Comparison of ENCODE assay signal across 11 mouse cellular contexts in genomic region chr15:94776119-94777069, GRCm38 (mm10).
DNase-seq lines count a peak whose midpoint lies in the region; ATAC-seq and TF ChIP-seq lines count a peak whose summit lies in the region.
"Had no signal": no experiment of that assay in that cellular context is flagged by ENCODE, and none has a peak within 500 bp of the region (broad histone marks: within the 10 kb centered on the region; RNA-seq: fewer than 3 reads in every experiment).

No protein-coding gene starts in this region.

- no peak for ATAC-seq in cerebellum, adult (ENCODE audit: insufficient number of reproducible peaks, low FRiP score, low TSS enrichment)
- peak; percentile 58; the same call in 1 of the 2 replicates for ATAC-seq in forebrain, embryonic 15.5 days (replicated peaks)
- ATAC-seq in limb, embryonic 13.5 days (ENCODE audit: low FRiP score, low read depth) = peak; percentile 61; the same call in 1 of the 2 replicates
- ATAC-seq in intestine, postnatal 0 days = no peak

- H3K4me3 ChIP-seq in cerebellum, adult 2 months (replicated peaks; ENCODE audit: insufficient read depth, low read depth, low read length) = peak overlapping the region; percentile 10
- H3K4me3 ChIP-seq in forebrain, embryonic 15.5 days = no peak overlapping the region
- no peak overlapping the region for H3K4me3 ChIP-seq in limb, embryonic 13.5 days
- H3K4me3 ChIP-seq in intestine, postnatal 0 days (ENCODE audit: low read depth, low read length) = no peak overlapping the region

- H3K4me2 ChIP-seq in forebrain, embryonic 15.5 days (replicated peaks) = no peak overlapping the region
- H3K4me2 ChIP-seq in limb, embryonic 13.5 days (replicated peaks) = peak overlapping the region; percentile 46
- H3K4me2 ChIP-seq in intestine, postnatal 0 days (replicated peaks; ENCODE audit: low read depth) = no peak overlapping the region

- DNase-seq in cerebellum, adult 2 months = no peak
- DNase-seq in brain, embryonic 14.5 days (ENCODE audit: low read depth) = peak; percentile 53
- DNase-seq in gastrocnemius, adult 8-10 months (ENCODE audit: low spot score in 2 of 2) = no peak
- DNase-seq in urinary bladder, postnatal 10 days (ENCODE audit: low spot score) = no peak
- DNase-seq: cerebellum, postnatal 36 days; gastrocnemius, postnatal 25 days had no signal

- H3K4me1 ChIP-seq in cerebellum, adult 2 months (ENCODE audit: control insufficient read depth, insufficient read depth, low read length) = peaks cover 4% of the 10 kb centered on the region; the same call in 1 of the 2 replicates
- peaks cover 8% of the 10 kb centered on the region; the same call in 1 of the 2 replicates for H3K4me1 ChIP-seq in forebrain, embryonic 15.5 days
- peaks cover 7% of the 10 kb centered on the region for H3K4me1 ChIP-seq in limb, embryonic 13.5 days
- H3K4me1 ChIP-seq in intestine, postnatal 0 days (replicated peaks; ENCODE audit: control insufficient read depth, insufficient read depth, low read length) = no peaks in the 10 kb centered on the region

- 49% methylated on average over 17 of the region's 17 CpGs for WGBS in cerebellum, adult 2 months
- WGBS in forebrain, embryonic 15.5 days = 55% methylated on average over 17 of the region's 17 CpGs
- WGBS in limb, embryonic 13.5 days = 37% methylated on average over 17 of the region's 17 CpGs
- 70% methylated on average over 17 of the region's 17 CpGs for WGBS in intestine, postnatal 0 days

- H3K36me3 ChIP-seq in forebrain, embryonic 15.5 days = no peaks in the 10 kb centered on the region
- no peaks in the 10 kb centered on the region for H3K36me3 ChIP-seq in limb, embryonic 13.5 days
- no peaks in the 10 kb centered on the region for H3K36me3 ChIP-seq in intestine, postnatal 0 days (ENCODE audit: control insufficient read depth, insufficient read depth)
- H3K36me3 ChIP-seq: G1E had no signal

- no peak for TF ChIP-seq POLR2A in cerebellum, adult 2 months (IDR thresholded peaks at IDR 0.05; ENCODE audit: borderline replicate concordance, insufficient read depth, low read length)
- TF ChIP-seq POLR2A in brain, embryonic 14.5 days (IDR thresholded peaks at IDR 0.05; ENCODE audit: borderline replicate concordance, extremely low read depth, insufficient read depth, insufficient read length, poor library complexity, severe bottlenecking) = no peak

- H3K9ac ChIP-seq in forebrain, embryonic 15.5 days (replicated peaks) = no peak overlapping the region
- H3K9ac ChIP-seq in limb, embryonic 13.5 days = no peak overlapping the region
- no peak overlapping the region for H3K9ac ChIP-seq in intestine, postnatal 0 days (ENCODE audit: low read depth, low read length)

- H3K9me3 ChIP-seq in forebrain, embryonic 15.5 days = no peaks in the 10 kb centered on the region
- H3K9me3 ChIP-seq in limb, embryonic 13.5 days = peaks cover 5% of the 10 kb centered on the region; the same call in 1 of the 2 replicates
- H3K9me3 ChIP-seq in intestine, postnatal 0 days (ENCODE audit: control insufficient read depth) = no peaks in the 10 kb centered on the region

- H3K27ac ChIP-seq in cerebellum, adult 2 months (ENCODE audit: insufficient read depth, low read length) = no peak overlapping the region
- no peak overlapping the region for H3K27ac ChIP-seq in forebrain, embryonic 15.5 days (replicated peaks)
- peak overlapping the region; percentile 39; the same call in 1 of the 2 replicates for H3K27ac ChIP-seq in limb, embryonic 13.5 days
- H3K27ac ChIP-seq in intestine, postnatal 0 days (ENCODE audit: low read depth, low read length) = no peak overlapping the region

- TF ChIP-seq CTCF in cerebellum, adult 2 months (IDR thresholded peaks at IDR 0.05; ENCODE audit: borderline replicate concordance, insufficient read depth, low read depth, low read length) = no peak
- no peak for TF ChIP-seq CTCF in brain, embryonic 14.5 days (IDR thresholded peaks at IDR 0.05; ENCODE audit: borderline replicate concordance, extremely low read depth, insufficient read depth, insufficient read length)
- TF ChIP-seq CTCF in intestine, postnatal 0 days (IDR thresholded peaks at IDR 0.05; ENCODE audit: low read depth) = no peak

- no peaks in the 10 kb centered on the region for H3K27me3 ChIP-seq in cerebellum, adult 2 months (ENCODE audit: control insufficient read depth, insufficient read depth, low read length)
- no peaks in the 10 kb centered on the region for H3K27me3 ChIP-seq in forebrain, embryonic 15.5 days
- peaks cover 6% of the 10 kb centered on the region; the same call in 1 of the 2 replicates for H3K27me3 ChIP-seq in limb, embryonic 13.5 days
- H3K27me3 ChIP-seq in intestine, postnatal 0 days (replicated peaks; ENCODE audit: control insufficient read depth, insufficient read depth, low read length) = no peaks in the 10 kb centered on the region

Comparison
In these comparisons a context has a peak if more than half of its experiments do, and no peak if none do; other contexts are left out.
1. ATAC-seq: peak in forebrain, embryonic 15.5 days (single experiment) and limb, embryonic 13.5 days (single experiment); none in cerebellum, adult (single experiment) and intestine, postnatal 0 days (single experiment).